Mouse (Mus musculus): ENCODE data around the gene Rnf166. TPM values are rescaled to one million over a fixed set of nuclear protein-coding genes. Genes with fewer than 3 reads are reported as not detected.
A peak's percentile ranks its signal among the peaks of the same experiment; 100 is the strongest.

The Rnf166 gene
- polyA plus RNA-seq (2015; fragmentation: Nextera tagmentation; extraction: Ambion mirVana), result 35.1 and 38.5 TPM in 2 replicates

DNA sequence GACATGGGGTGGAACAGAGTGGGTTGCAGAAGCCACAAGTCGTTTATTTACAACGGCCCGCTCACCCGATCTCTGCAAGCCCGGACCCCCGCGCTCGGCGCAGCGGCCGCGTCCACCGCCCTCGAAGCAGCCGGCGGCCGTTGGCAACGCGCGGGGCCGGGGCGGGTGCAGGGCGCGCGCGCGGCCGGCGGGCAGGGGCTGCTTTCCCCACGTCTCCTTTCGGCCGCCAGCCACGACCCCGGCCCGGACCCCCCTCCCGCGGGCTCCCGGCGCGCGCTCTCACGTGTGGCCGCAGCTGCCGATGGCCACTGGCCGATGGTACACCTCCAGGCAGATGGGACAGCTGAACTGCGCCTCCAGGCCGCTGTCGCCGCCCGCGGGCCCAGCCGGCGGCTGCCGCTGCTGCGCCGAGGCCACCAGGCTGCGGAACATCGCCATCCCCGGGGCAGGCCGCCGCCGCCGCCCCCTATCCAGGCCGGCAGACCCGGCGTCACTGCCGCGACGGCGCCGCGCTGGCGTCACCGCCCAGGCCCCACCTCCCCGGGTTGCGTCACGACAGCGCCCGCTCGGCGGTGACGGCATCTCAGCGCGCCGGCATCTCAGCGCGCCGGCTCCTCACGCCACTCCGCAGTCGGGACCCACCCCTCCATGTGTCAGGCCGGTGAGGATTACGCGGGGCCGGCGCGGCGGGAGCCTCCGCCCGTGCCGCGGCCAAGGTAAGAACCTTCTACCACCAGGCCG lies at the start of gene Rnf166, which contains the start of gene Ctu2:
TSS of gene Rnf166 (minus strand) at position 485 of the 741 bp plus-strand sequence.
TSS of gene Ctu2 (plus strand) at position 564 of the 741 bp plus-strand sequence.
- H3K9me3 ChIP-seq, result no peaks in the 10 kb centered on the region
- peak within 1 kb of the TSS; percentile 89 for H3K4me2 ChIP-seq
- H3K9ac ChIP-seq, result peak within 1 kb of the TSS; percentile 92
- peaks cover 27% of the 10 kb centered on the region for H3K4me1 ChIP-seq
- no peaks in the 10 kb centered on the region for H3K27me3 ChIP-seq (replicated peaks)
- peaks cover 20% of the 10 kb centered on the region for H3K36me3 ChIP-seq
- ATAC-seq (ENCODE audit: insufficient read depth, low FRiP score, low read depth), result peak; percentile 90
- H3K4me3 ChIP-seq (replicated peaks), result peak within 1 kb of the TSS; percentile 100
- peak within 1 kb of the TSS; percentile 72 for H3K27ac ChIP-seq
- under 1% methylated on average over 91 of the region's 103 CpGs for WGBS

DNA sequence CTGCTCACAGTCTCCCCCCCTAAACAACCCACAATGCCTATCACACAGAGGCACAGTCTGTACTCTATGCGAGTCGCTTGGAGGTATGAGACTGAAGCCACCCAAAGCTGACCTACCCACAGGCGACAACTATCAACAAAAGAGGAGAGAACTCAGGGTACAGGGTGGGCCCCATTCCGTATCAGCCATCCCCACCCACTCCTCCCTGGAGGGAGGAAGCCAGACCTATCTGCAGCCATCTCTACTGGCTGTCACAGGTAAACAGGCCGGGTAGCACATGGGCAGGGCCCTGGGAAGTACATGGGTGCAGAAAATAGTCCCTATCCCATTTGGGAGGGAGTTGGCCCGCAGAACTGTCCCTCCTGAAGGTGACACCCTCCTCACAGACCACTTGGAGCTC lies 49.1 kb upstream of the Rnf166 start:
- Histone ChIP-seq H3K4me1 (peaks cover 46% of the 10 kb centered on the region), H3K36me3 (no peaks in the 10 kb centered on the region), H3K4me2 (no peak overlapping the region), H3K27me3 (replicated peaks) (no peaks in the 10 kb centered on the region), H3K27ac (0 out of 2 replicates have a peak overlapping the region, but pooled peaks have one; percentile 84), H3K4me3 (replicated peaks) (no peak overlapping the region), H3K9ac (no peak overlapping the region), H3K9me3 (no peaks in the 10 kb centered on the region)
- peak; percentile 69; the same call in 1 of the 2 replicates for ATAC-seq (ENCODE audit: insufficient read depth, low FRiP score, low read depth)
- WGBS, result 56% methylated on average over 6 of the region's 6 CpGs

DNA sequence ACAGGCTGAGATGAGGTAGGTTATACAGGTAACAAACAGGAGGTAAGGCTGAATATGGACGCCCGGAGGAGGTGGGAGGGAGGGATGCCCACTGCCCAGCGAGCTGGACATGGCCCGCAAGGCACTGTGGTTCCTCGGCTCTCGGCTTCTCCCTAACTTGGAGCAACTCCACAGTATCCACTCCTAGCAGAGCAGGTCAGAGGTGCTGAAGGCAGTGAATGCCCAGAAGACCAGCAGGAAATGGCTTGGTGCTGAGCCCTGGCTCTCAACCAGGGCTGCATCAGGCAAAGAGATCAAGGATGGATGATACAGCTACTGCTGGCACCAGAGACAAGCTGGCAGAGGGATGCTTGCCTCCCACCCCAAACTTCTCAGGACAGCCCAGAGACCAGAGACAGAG lies 48.6 kb upstream of the Rnf166 start:
- Histone ChIP-seq H3K27me3 (replicated peaks) (no peaks in the 10 kb centered on the region), H3K4me3 (replicated peaks) (no peak overlapping the region), H3K4me1 (peaks cover 46% of the 10 kb centered on the region), H3K36me3 (no peaks in the 10 kb centered on the region), H3K27ac (peak overlapping the region; percentile 84), H3K9ac (no peak overlapping the region), H3K4me2 (no peak overlapping the region), H3K9me3 (no peaks in the 10 kb centered on the region)
- ATAC-seq (ENCODE audit: insufficient read depth, low FRiP score, low read depth), result no peak
- WGBS, result 78% methylated on average over 6 of the region's 6 CpGs

DNA sequence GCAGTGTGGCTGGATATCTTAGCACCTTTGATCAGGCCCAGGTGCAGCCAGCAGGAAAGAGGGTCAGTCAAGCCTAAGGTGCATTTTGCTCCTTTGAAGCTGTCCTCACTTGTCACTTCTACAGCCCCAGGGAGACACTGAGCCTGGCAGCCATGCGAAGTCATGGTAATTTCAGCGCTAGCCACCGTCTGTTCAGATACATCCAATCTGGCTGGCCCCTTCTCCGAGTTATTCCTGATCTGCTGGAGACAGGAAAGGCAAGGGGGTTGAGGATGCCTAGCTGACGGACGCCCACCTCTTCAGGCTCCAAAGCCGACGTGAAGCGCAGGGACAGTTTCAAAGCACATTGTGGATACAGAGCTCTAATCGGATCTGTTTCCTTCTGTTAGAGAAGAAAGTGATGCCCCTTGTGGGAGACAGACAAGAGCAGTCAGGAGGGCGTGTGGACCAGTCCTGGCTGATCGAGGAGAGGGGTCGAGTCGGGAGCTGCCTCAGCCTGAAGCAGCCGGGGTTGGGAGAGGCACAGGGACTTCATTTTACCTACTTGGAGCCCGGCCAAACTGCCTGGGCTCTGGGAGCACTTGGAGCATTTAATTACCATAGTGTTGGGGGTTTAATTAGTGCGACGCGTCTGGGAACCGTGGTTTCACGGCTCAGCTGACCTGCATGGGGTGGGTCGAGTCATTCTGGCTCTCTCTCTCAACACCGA lies 47.9 kb upstream of the Rnf166 start:
- 33% methylated on average over 23 of the region's 23 CpGs for WGBS
- Histone ChIP-seq H3K9ac (peak overlapping the region; percentile 0; the same call in 1 of the 2 replicates), H3K27ac (peak overlapping the region; percentile 84), H3K4me3 (replicated peaks) (no peak overlapping the region), H3K27me3 (replicated peaks) (no peaks in the 10 kb centered on the region), H3K9me3 (no peaks in the 10 kb centered on the region), H3K36me3 (no peaks in the 10 kb centered on the region), H3K4me2 (peak overlapping the region; percentile 41), H3K4me1 (peaks cover 50% of the 10 kb centered on the region)
- ATAC-seq (ENCODE audit: insufficient read depth, low FRiP score, low read depth), result no peak

DNA sequence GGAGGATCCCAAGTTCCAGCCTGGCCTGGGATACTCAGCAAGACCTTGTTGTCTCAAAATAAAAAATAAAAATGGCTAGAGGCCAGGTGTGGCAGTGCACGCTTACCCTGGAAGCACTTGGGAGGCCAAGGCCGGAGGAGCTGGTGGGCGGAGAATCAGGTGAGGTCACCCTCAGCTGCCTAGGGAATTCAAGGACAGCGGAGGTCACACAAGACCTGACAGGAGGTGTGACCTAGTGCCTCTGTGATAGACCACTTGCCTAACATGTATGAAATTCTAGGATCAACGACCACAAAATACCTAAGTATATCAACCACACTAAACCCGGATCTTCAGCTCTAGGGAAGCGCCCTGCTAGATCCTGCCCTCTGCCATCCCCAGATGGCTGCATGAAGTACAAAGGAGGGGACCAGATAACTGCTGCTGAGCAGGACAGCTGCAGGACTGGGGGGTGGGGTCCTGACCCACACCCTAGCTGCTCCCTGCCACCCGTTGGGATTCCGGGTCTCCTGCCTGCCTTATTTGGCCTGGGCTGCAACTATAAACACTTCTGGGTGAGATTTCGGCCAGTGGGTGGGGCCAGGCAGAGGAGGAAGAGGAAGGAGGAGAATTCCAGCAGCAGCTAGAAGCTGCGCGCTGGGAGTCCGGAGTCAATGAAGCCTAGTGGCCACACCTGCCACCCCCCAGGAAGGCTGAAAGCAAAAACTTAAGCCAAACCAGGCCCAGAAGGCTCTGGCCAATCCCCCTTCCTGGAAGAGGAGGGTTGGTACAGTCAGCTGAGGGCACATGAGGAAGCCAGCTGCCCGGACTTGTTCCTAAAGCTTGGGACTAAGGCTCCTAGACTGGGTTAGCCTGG lies 47.2 kb upstream of the Rnf166 start:
- Histone ChIP-seq H3K4me2 (peak overlapping the region; percentile 41), H3K27me3 (replicated peaks) (no peaks in the 10 kb centered on the region), H3K36me3 (no peaks in the 10 kb centered on the region), H3K4me3 (replicated peaks) (no peak overlapping the region; the same call in 1 of the 2 replicates), H3K9me3 (no peaks in the 10 kb centered on the region), H3K27ac (peak overlapping the region; percentile 84), H3K9ac (peak overlapping the region; percentile 0; the same call in 1 of the 2 replicates), H3K4me1 (peaks cover 58% of the 10 kb centered on the region)
- 36% methylated on average over 14 of the region's 14 CpGs for WGBS
- ATAC-seq (ENCODE audit: insufficient read depth, low FRiP score, low read depth), result peak; percentile 24; the same call in 1 of the 2 replicates

DNA sequence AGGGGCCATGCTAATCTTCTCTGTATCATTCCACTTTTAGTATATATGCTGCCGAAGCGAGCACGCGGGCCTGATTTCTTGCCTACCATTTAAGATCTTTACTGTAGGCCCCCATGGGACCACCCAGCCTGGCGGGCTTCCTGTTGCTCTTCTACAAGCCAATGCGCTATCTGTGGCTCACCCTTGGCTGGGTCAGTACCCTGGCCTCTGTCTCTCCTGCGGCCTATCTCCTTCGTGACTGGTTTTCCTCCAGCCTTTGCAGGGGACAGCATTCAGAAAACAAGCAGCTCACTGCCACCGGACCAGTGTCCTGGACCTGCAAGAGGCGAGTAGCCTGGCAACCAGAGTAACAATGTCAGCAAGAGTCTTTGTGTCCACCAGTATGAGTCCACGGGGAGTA lies 44.7 kb upstream of the Rnf166 start:
- 79% methylated on average over 11 of the region's 11 CpGs for WGBS
- Histone ChIP-seq H3K27ac (peak overlapping the region; percentile 28; the same call in 1 of the 2 replicates), H3K4me1 (peaks cover 52% of the 10 kb centered on the region)

DNA sequence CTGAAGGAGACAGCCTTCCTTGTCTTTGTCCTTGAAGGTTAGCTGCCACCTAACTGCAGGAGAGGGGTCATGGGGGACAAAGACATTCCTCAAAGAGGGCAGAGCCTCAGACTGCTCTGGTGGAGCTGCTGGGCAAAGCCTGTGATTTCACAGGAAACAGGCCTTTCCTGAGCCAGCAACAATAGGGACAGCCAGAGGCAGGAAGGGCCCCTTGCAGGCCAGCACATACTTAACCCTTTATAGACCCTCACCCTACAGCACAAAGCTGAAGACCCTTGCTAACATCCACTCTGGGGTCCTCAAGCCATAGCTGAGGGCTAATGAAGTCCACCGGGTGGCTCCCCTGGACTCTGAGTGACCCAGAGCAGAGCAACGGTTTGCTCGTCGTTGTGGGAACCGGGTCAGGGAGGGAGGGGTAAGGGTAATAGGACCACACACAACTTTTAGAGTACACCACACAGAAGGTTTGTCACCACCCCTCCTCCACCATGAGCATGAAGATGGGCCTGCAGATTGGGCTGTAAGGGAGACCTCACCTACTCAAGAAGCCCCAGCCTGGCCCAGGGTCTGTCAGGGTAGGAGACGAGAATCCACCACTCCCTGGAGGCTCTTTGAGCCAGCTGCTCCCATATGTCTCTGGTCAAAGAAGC lies 41.8 kb upstream of the Rnf166 start:
- 18% methylated on average over 6 of the region's 6 CpGs for WGBS
- H3K36me3 ChIP-seq, result no peaks in the 10 kb centered on the region
- H3K27ac ChIP-seq, result peak overlapping the region; percentile 79
- H3K27me3 ChIP-seq (replicated peaks), result no peaks in the 10 kb centered on the region
- no peaks in the 10 kb centered on the region for H3K9me3 ChIP-seq
- H3K9ac ChIP-seq, result no peak overlapping the region
- no peak overlapping the region; the same call in 1 of the 2 replicates for H3K4me2 ChIP-seq
- peak; percentile 60; the same call in 1 of the 2 replicates for ATAC-seq (ENCODE audit: insufficient read depth, low FRiP score, low read depth)
- peaks cover 23% of the 10 kb centered on the region for H3K4me1 ChIP-seq
- H3K4me3 ChIP-seq (replicated peaks), result no peak overlapping the region

More for the DNA sequence above, 44.7 kb upstream of the Rnf166 start:
- no peak for ATAC-seq (ENCODE audit: insufficient read depth, low FRiP score, low read depth)
- Histone ChIP-seq H3K36me3 (no peaks in the 10 kb centered on the region), H3K9ac (no peak overlapping the region), H3K9me3 (no peaks in the 10 kb centered on the region), H3K4me2 (no peak overlapping the region), H3K4me3 (replicated peaks) (no peak overlapping the region), H3K27me3 (replicated peaks) (no peaks in the 10 kb centered on the region)

DNA sequence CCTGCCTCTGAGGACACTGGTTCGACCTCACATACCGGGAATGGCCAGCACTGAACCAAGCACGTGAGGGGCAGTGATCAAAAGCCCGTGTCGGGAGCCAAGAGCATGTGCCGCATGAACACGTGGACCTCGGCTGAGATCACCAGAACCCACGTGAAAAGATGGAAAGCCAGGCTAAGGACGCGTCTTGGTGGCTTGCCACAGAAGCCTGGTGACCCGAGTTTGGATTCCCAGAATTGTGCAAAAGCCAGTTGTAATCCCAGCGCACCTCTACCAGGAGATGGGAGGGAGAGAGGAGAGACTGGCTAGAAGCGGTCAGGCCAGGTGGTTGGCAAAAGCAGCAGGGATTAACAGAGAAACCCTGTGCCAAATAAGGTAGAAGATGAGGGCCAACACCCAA lies 39.8 kb upstream of the Rnf166 start:
- H3K4me3 ChIP-seq (replicated peaks), result no peak overlapping the region
- H3K27me3 ChIP-seq (replicated peaks), result no peaks in the 10 kb centered on the region
- H3K27ac ChIP-seq, result no peak overlapping the region
- WGBS, result 91% methylated on average over 14 of the region's 14 CpGs
- no peaks in the 10 kb centered on the region for H3K36me3 ChIP-seq
- no peaks in the 10 kb centered on the region for H3K9me3 ChIP-seq
- no peak overlapping the region for H3K4me2 ChIP-seq
- no peak for ATAC-seq (ENCODE audit: insufficient read depth, low FRiP score, low read depth)
- H3K9ac ChIP-seq, result no peak overlapping the region
- H3K4me1 ChIP-seq, result peaks cover 41% of the 10 kb centered on the region

DNA sequence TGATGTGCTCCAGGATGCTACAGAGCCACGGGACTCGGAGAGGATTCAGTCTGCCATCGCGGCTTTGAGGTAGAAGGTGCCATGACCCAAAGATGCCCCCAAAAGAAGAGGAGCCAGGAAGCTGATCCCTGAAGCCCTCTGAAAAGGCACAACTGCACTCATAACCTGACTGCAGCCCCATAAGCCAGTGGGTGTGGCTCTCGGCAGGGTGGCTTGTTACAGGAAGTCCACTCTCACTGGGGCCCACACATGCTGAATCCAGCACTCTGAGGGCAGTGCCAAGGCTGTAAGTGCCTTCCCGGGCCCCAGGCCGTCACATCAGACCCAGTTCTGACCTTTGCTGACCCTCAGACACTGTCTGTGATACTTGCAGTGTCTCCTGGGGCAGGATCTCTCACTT lies 36.5 kb upstream of the Rnf166 start:
- Histone ChIP-seq H3K9ac (no peak overlapping the region), H3K4me1 (peaks cover 27% of the 10 kb centered on the region), H3K27me3 (replicated peaks) (no peaks in the 10 kb centered on the region), H3K36me3 (no peaks in the 10 kb centered on the region), H3K4me3 (replicated peaks) (no peak overlapping the region), H3K4me2 (no peak overlapping the region), H3K27ac (peak overlapping the region; percentile 82), H3K9me3 (no peaks in the 10 kb centered on the region)
- ATAC-seq (ENCODE audit: insufficient read depth, low FRiP score, low read depth), result no peak
- 62% methylated on average over 7 of the region's 7 CpGs for WGBS

DNA sequence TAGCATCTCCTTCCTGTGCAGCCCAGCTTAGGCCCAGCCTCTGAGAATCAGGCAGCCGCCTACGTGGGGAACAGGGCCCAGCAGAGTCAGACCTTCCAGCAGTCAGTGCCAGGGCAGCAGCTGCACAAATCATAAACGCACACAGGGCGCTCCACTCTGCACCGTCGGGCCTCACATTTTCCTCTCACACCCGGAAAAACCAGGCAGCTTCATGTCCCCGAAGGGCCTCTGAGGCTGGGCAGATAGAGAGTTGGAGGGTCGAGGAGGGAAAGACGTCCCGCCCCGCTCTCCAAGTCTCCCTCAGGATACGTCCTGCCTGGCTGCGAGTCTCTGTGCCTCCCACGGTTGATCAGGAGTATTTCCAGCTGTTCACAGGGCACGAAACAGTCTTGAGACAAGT lies 35.7 kb upstream of the Rnf166 start:
- Histone ChIP-seq H3K4me3 (replicated peaks) (no peak overlapping the region), H3K36me3 (no peaks in the 10 kb centered on the region), H3K9me3 (no peaks in the 10 kb centered on the region), H3K4me1 (peaks cover 23% of the 10 kb centered on the region), H3K4me2 (peak overlapping the region; percentile 5; the same call in 1 of the 2 replicates), H3K9ac (no peak overlapping the region), H3K27ac (peak overlapping the region; percentile 82), H3K27me3 (replicated peaks) (no peaks in the 10 kb centered on the region)
- peak; percentile 53; the same call in 1 of the 2 replicates for ATAC-seq (ENCODE audit: insufficient read depth, low FRiP score, low read depth)
- 43% methylated on average over 16 of the region's 16 CpGs for WGBS

DNA sequence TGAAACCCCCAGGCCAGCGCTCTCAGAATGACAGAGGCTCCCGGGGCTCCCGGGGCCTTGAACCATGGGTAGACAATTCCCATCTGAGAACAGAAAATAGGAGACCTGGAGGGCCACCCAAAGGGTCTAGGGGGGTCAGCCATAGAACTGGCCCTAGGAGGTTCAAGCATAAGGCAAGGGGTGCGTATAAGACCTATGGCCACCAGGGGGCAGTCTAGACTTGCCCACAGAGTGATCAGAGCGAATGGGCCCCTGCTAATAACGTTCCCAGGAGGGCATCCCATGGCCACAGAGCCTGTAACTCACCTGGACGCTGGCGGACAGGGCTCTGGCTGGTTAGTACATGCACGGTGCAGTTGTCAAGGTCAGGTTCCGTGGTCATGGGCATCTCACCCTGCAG lies 25.0 kb upstream of the Rnf166 start:
- Histone ChIP-seq H3K9me3 (no peaks in the 10 kb centered on the region), H3K4me1 (no peaks in the 10 kb centered on the region), H3K27me3 (replicated peaks) (no peaks in the 10 kb centered on the region), H3K27ac (no peak overlapping the region), H3K4me3 (replicated peaks) (no peak overlapping the region), H3K9ac (no peak overlapping the region), H3K4me2 (no peak overlapping the region), H3K36me3 (peaks cover 27% of the 10 kb centered on the region)
- 37% methylated on average over 10 of the region's 10 CpGs for WGBS
- ATAC-seq (ENCODE audit: insufficient read depth, low FRiP score, low read depth), result peak; percentile 45

All from stomach, embryonic 15.5 days (tissue).